Comparison of ENCODE assay signal across 8 mouse cellular contexts in genomic region chr17:34836155-34836855, GRCm38 (mm10). TPM values are rescaled to one million over a fixed set of nuclear protein-coding genes. Genes with fewer than 3 reads are reported as not detected.
DNase-seq lines count a peak whose midpoint lies in the region; ATAC-seq lines count a peak whose summit lies in the region.

No protein-coding gene starts in this region.

- H3K27ac ChIP-seq in limb, embryonic 12.5 days, result peak overlapping the region; percentile 64; the same call in 1 of the 2 replicates
- peak overlapping the region; percentile 82 for H3K27ac ChIP-seq in neural tube, embryonic 13.5 days (replicated peaks)

- peak overlapping the region; percentile 79 for H3K9ac ChIP-seq in limb, embryonic 12.5 days (replicated peaks)
- H3K9ac ChIP-seq in neural tube, embryonic 13.5 days, result peak overlapping the region; percentile 77

- H3K4me3 ChIP-seq in limb, embryonic 12.5 days (replicated peaks), result peak overlapping the region; percentile 79
- peak overlapping the region; percentile 84 for H3K4me3 ChIP-seq in neural tube, embryonic 13.5 days

- DNase-seq in adrenal gland, postnatal 14 days, result peak; percentile 84
- no peak for DNase-seq in adrenal gland, postnatal 10 days
- DNase-seq in retina, postnatal 7 days (ENCODE audit: low read depth, low spot score), result peak; percentile 8
- no peak for DNase-seq in retina, postnatal 1 day
- DNase-seq in thymus, postnatal 36 days, result no peak
- DNase-seq in yolk sac, embryonic 10.5 days (ENCODE audit: low spot score), result no peak

- H3K9me3 ChIP-seq in limb, embryonic 12.5 days, result no peaks in the 10 kb centered on the region
- no peaks in the 10 kb centered on the region for H3K9me3 ChIP-seq in neural tube, embryonic 13.5 days

- peaks cover 60% of the 10 kb centered on the region for H3K36me3 ChIP-seq in limb, embryonic 12.5 days
- peaks cover 64% of the 10 kb centered on the region for H3K36me3 ChIP-seq in neural tube, embryonic 13.5 days

- peak; percentile 67 for ATAC-seq in limb, embryonic 12.5 days (ENCODE audit: insufficient number of reproducible peaks, insufficient read depth, low FRiP score, low TSS enrichment, low read depth)
- peak; percentile 81 for ATAC-seq in neural tube, embryonic 13.5 days (ENCODE audit: low read depth)

- 4% methylated on average over 48 of the region's 48 CpGs for WGBS in limb, embryonic 12.5 days
- WGBS in neural tube, embryonic 13.5 days, result 4% methylated on average over 48 of the region's 48 CpGs

- H3K4me2 ChIP-seq in limb, embryonic 12.5 days, result peak overlapping the region; percentile 99
- H3K4me2 ChIP-seq in neural tube, embryonic 13.5 days, result peak overlapping the region; percentile 100

- H3K4me1 ChIP-seq in limb, embryonic 12.5 days (replicated peaks), result peaks cover 28% of the 10 kb centered on the region
- H3K4me1 ChIP-seq in neural tube, embryonic 13.5 days (replicated peaks), result peaks cover 30% of the 10 kb centered on the region

- no peaks in the 10 kb centered on the region for H3K27me3 ChIP-seq in limb, embryonic 12.5 days
- H3K27me3 ChIP-seq in neural tube, embryonic 13.5 days, result no peaks in the 10 kb centered on the region

RNA-seq across cellular contexts. Expression of gene Stk19, which starts 0.4 kb away (rescaled TPM):
- 38.0 and 38.6 TPM in 2 replicates for total RNA-seq in adrenal gland, postnatal 14 days (2021)
- total RNA-seq in adrenal gland, postnatal 10 days (2021), result 10 to 100 TPM; 31.8 to 33.0 TPM
- 24.9 and 26.2 TPM in 2 replicates for polyA plus RNA-seq in limb, embryonic 12.5 days (2016; fragmentation: Nextera tagmentation; extraction: Ambion mirVana)
- 31.6 and 34.2 TPM in 2 replicates for polyA plus RNA-seq in neural tube, embryonic 13.5 days (2015; fragmentation: Nextera tagmentation; extraction: Ambion mirVana)

RNA-seq across cellular contexts. Expression of gene Dxo, which starts 0.5 kb away (rescaled TPM):
- 65.0 and 65.5 TPM in 2 replicates for total RNA-seq in adrenal gland, postnatal 14 days (2021)
- total RNA-seq in adrenal gland, postnatal 10 days (2021), result 10 to 100 TPM; 45.1 to 52.2 TPM
- 70.8 and 81.7 TPM in 2 replicates for polyA plus RNA-seq in limb, embryonic 12.5 days (2016; fragmentation: Nextera tagmentation; extraction: Ambion mirVana)
- 63.0 and 63.2 TPM in 2 replicates for polyA plus RNA-seq in neural tube, embryonic 13.5 days (2015; fragmentation: Nextera tagmentation; extraction: Ambion mirVana)

RNA-seq across cellular contexts. Expression of gene Skiv2l, which starts 13.7 kb away (rescaled TPM):
- 55.0 and 60.0 TPM in 2 replicates for total RNA-seq in adrenal gland, postnatal 14 days (2021)
- 10 to 100 TPM; 49.2 to 60.8 TPM for total RNA-seq in adrenal gland, postnatal 10 days (2021)
- 58.3 and 65.7 TPM in 2 replicates for polyA plus RNA-seq in limb, embryonic 12.5 days (2016; fragmentation: Nextera tagmentation; extraction: Ambion mirVana)
- polyA plus RNA-seq in neural tube, embryonic 13.5 days (2015; fragmentation: Nextera tagmentation; extraction: Ambion mirVana), result 49.7 and 57.1 TPM in 2 replicates

RNA-seq across cellular contexts. Expression of gene Nelfe, which starts 13.9 kb away (rescaled TPM):
- 54.4 and 58.4 TPM in 2 replicates for total RNA-seq in adrenal gland, postnatal 14 days (2021)
- total RNA-seq in adrenal gland, postnatal 10 days (2021), result 10 to 100 TPM; 44.2 to 48.4 TPM
- 125 and 134 TPM in 2 replicates for polyA plus RNA-seq in limb, embryonic 12.5 days (2016; fragmentation: Nextera tagmentation; extraction: Ambion mirVana)
- 81.6 and 90.5 TPM in 2 replicates for polyA plus RNA-seq in neural tube, embryonic 13.5 days (2015; fragmentation: Nextera tagmentation; extraction: Ambion mirVana)

RNA-seq across cellular contexts. Expression of gene Cfb, which starts 26.0 kb away (rescaled TPM):
- 36.2 and 180 TPM in 2 replicates for total RNA-seq in adrenal gland, postnatal 14 days (2021)
- 100 to 1,000 TPM; 158 to 363 TPM for total RNA-seq in adrenal gland, postnatal 10 days (2021)
- polyA plus RNA-seq in limb, embryonic 12.5 days (2016; fragmentation: Nextera tagmentation; extraction: Ambion mirVana), result 1.4 and 3.0 TPM in 2 replicates
- 1.8 and 2.9 TPM in 2 replicates for polyA plus RNA-seq in neural tube, embryonic 13.5 days (2015; fragmentation: Nextera tagmentation; extraction: Ambion mirVana)

Comparison
In these comparisons a context has a peak if more than half of its experiments do, and no peak if none do; other contexts are left out.
1. DNase-seq: peak in adrenal gland, postnatal 14 days (single experiment) and retina, postnatal 7 days (single experiment); none in adrenal gland, postnatal 10 days (single experiment), retina, postnatal 1 day (single experiment), thymus, postnatal 36 days (0 of 2) and yolk sac, embryonic 10.5 days (single experiment).